Comparison of ENCODE assay signal across 13 mouse cellular contexts in the genomic region with DNA sequence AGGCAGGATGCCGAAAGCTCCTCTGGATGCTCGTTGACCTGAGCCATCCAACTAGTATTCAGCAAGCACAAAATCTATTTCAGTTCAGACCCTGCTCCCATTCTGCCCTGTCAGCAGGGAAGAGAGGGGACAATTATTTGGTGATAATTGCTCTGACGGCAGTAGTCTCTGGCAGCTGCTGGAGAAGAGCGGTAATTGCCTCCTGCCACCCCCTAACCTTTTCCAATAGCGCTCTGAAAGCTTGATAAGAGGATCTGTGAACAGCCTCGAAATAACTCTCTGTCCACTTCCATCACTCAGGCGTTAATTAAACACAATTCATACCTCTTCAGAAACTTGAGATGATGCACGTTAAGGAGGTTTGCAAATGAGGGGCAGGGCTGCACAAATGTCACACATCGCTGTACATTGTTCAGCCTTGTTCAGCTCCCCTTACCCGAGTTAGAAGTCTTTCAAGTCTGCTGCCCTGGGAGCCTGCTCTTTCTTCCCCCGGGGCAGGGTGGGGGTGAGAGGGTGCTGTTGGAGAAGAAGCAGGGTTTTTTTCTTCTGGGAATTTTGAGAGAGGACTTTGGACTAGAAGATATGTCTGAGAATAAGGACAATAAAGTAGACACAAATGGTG.
DNase-seq lines count a peak whose midpoint lies in the region; ATAC-seq and TF ChIP-seq lines count a peak whose summit lies in the region.
"Had no signal": no experiment of that assay in that cellular context is flagged by ENCODE, and none has a peak within 500 bp of the region (broad histone marks: within the 10 kb centered on the region; RNA-seq: fewer than 3 reads in every experiment).

No protein-coding gene starts in this region.

- DNase-seq in heart, postnatal 0 days (ENCODE audit: low spot score): no peak
- DNase-seq in heart, postnatal 14 days: no peak
- DNase-seq in embryo, embryonic 10.5 days (ENCODE audit: low spot score): peak; percentile 52
- DNase-seq in left cerebral cortex, adult 9 months (ENCODE audit: low spot score in 2 of 2): no peak
- DNase-seq: gastrocnemius, postnatal 14 days; thymus, postnatal 14 days had no signal

- no peak for TF ChIP-seq CTCF in heart, postnatal 0 days (IDR thresholded peaks at IDR 0.05; ENCODE audit: low read depth)
- no peak for TF ChIP-seq CTCF in olfactory bulb, adult 2 months (IDR thresholded peaks at IDR 0.05; ENCODE audit: insufficient read depth, low read depth, low read length)

- H3K4me2 ChIP-seq in heart, postnatal 0 days (ENCODE audit: low read depth, low read length): peak overlapping the region; percentile 15; the same call in 1 of the 2 replicates
- 0 out of 2 replicates have a peak overlapping the region, but pooled peaks have one; percentile 2 for H3K4me2 ChIP-seq in forebrain, embryonic 15.5 days (replicated peaks)

- no peaks in the 10 kb centered on the region for H3K36me3 ChIP-seq in heart, postnatal 0 days (replicated peaks; ENCODE audit: control insufficient read depth, insufficient read depth, low read length)
- no peaks in the 10 kb centered on the region for H3K36me3 ChIP-seq in forebrain, embryonic 15.5 days

- H3K4me3 ChIP-seq in heart, postnatal 0 days (ENCODE audit: low read depth, low read length): no peak overlapping the region
- H3K4me3 ChIP-seq in forebrain, embryonic 15.5 days: no peak overlapping the region
- H3K4me3 ChIP-seq in olfactory bulb, adult 2 months (ENCODE audit: insufficient read depth, low read depth, low read length): no peak overlapping the region

- intact Hi-C loops in heart, postnatal 14 days (cut with DNase I): no loop called here

- H3K27me3 ChIP-seq in heart, postnatal 0 days (ENCODE audit: control insufficient read depth, insufficient read depth, low read length): 0 out of 2 replicates have a peak, but pooled peaks cover 9% of the 10 kb centered on the region
- H3K27me3 ChIP-seq in forebrain, embryonic 15.5 days: no peaks in the 10 kb centered on the region
- H3K27me3 ChIP-seq: CH12.LX had no signal

- TF ChIP-seq EP300 in heart, postnatal 0 days (IDR thresholded peaks at IDR 0.05; ENCODE audit: low read depth): no peak

- H3K4me1 ChIP-seq in heart, postnatal 0 days (ENCODE audit: control insufficient read depth, insufficient read depth): no peaks in the 10 kb centered on the region; the same call in 1 of the 2 replicates
- H3K4me1 ChIP-seq in forebrain, embryonic 15.5 days: peaks cover 6% of the 10 kb centered on the region
- peaks cover 23% of the 10 kb centered on the region for H3K4me1 ChIP-seq in olfactory bulb, adult 2 months (ENCODE audit: control insufficient read depth, insufficient read depth, low read length)

- 21% methylated on average over 11 of the region's 11 CpGs for WGBS in heart, postnatal 0 days
- WGBS in forebrain, embryonic 15.5 days: 2% methylated on average over 11 of the region's 11 CpGs
- whole genome bisulfite sequencing in olfactory bulb, adult 2 months: 12% methylated on average over 11 of the region's 11 CpGs

- no peak overlapping the region for H3K27ac ChIP-seq in heart, postnatal 0 days (ENCODE audit: low read depth)
- H3K27ac ChIP-seq in forebrain, embryonic 15.5 days (replicated peaks): peak overlapping the region; percentile 9; the same call in 1 of the 2 replicates
- peak overlapping the region; percentile 81 for H3K27ac ChIP-seq in olfactory bulb, adult 2 months (ENCODE audit: insufficient read depth, low read depth, low read length)
- H3K27ac ChIP-seq: kidney, postnatal 0 days; liver, embryonic 14.5 days; macrophage had no signal

- H3K9me3 ChIP-seq in heart, postnatal 0 days (replicated peaks; ENCODE audit: control insufficient read depth, low read length): no peaks in the 10 kb centered on the region
- H3K9me3 ChIP-seq in forebrain, embryonic 15.5 days: no peaks in the 10 kb centered on the region

- TF ChIP-seq POLR2A in olfactory bulb, adult 2 months (IDR thresholded peaks at IDR 0.05; ENCODE audit: insufficient read depth, low read depth, low read length): no peak

- no peak overlapping the region for H3K9ac ChIP-seq in heart, postnatal 0 days (replicated peaks; ENCODE audit: low read depth, low read length)
- no peak overlapping the region for H3K9ac ChIP-seq in forebrain, embryonic 15.5 days (replicated peaks)
- H3K9ac ChIP-seq: liver, embryonic 14.5 days had no signal

- ATAC-seq in heart, postnatal 0 days (ENCODE audit: insufficient read depth, low read depth): no peak
- peak; percentile 67 for ATAC-seq in forebrain, embryonic 15.5 days (replicated peaks)
- no peak for ATAC-seq in cerebellum, adult (ENCODE audit: insufficient number of reproducible peaks, low FRiP score, low TSS enrichment)
